Mouse (Mus musculus) CH12.LX (cell line): ENCODE measurements around the gene Olfr13. TPM values are rescaled to one million over a fixed set of nuclear protein-coding genes. Genes with fewer than 3 reads are reported as not detected.
"Not testable (repeated sequence)": the region's sequence is repeated elsewhere in the genome, so short reads cannot be mapped to it uniquely, and the experiment has no call there.

Experiments
- DNase-seq: peaks from one replicate; pipeline ENCODE4 v3.0.0-alpha.2; 2013; ENCODE audit errors: extremely low read depth
- H3K27ac ChIP-seq: 2 replicates; pipeline ENCODE4 v1.5.1; 2012; ENCODE audit warnings: low read depth, mild to moderate bottlenecking, control low read depth, moderate library complexity; ENCODE audit not compliant: insufficient read depth
- H3K27me3 ChIP-seq: replicated peaks from 2 replicates; pipeline ENCODE3; 2012; ENCODE audit warnings: inconsistent platforms
- H3K36me3 ChIP-seq, 2 experiments: replicated peaks in 1 of 2; 2 replicates each; pipeline versions ENCODE3 to v1.6.1; 2012; ENCODE audit warnings: inconsistent platforms in 1 of 2, low read length in 1 of 2, mild to moderate bottlenecking in 1 of 2, mixed read lengths in 1 of 2, moderate library complexity in 1 of 2; ENCODE audit not compliant: control insufficient read depth in 1 of 2, insufficient read depth in 1 of 2
- H3K4me1 ChIP-seq, 2 experiments: 2 replicates each; pipeline ENCODE4 v1.6.1; 2012; ENCODE audit warnings: inconsistent platforms in 1 of 2, moderate library complexity in 1 of 2; ENCODE audit not compliant: insufficient read depth in 2 of 2, control insufficient read depth in 1 of 2
- H3K4me2 ChIP-seq: 2 replicates; pipeline ENCODE4 v1.6.1; 2012; ENCODE audit warnings: low read depth, mild to moderate bottlenecking, control low read depth; ENCODE audit not compliant: poor library complexity, insufficient read depth, severe bottlenecking
- H3K4me3 ChIP-seq, 3 experiments: fragments of 150-350 bp in 1 of 3; sonication (generic) in 1 of 3; replicated peaks in 1 of 3; 2 replicates each; pipeline versions ENCODE3 to v1.5.1; 2011 to 2012; ENCODE audit warnings: low read depth in 2 of 3, low read length in 2 of 3, mild to moderate bottlenecking in 2 of 3, moderate library complexity in 2 of 3, control low read depth in 1 of 3, improper control_type of control experiment in 1 of 3, inconsistent platforms in 1 of 3, mixed read lengths in 1 of 3; ENCODE audit not compliant: poor library complexity in 1 of 3
- H3K79me2 ChIP-seq: replicated peaks from 2 replicates; pipeline ENCODE4 v1.6.1; 2012; ENCODE audit warnings: mild to moderate bottlenecking, moderate library complexity; ENCODE audit not compliant: control insufficient read depth, poor library complexity, insufficient read depth, severe bottlenecking; ENCODE audit errors: extremely low read depth
- H3K9ac ChIP-seq: 2 replicates; pipeline ENCODE4 v1.6.1; 2012; ENCODE audit warnings: low read depth, mild to moderate bottlenecking, control low read depth, moderate library complexity; ENCODE audit not compliant: insufficient read depth
- H3K9me3 ChIP-seq: replicated peaks from 2 replicates; pipeline ENCODE3; 2012; ENCODE audit warnings: low read length, inconsistent platforms, mixed read lengths
- CHD1 ChIP-seq: IDR thresholded peaks from 2 replicates; pipeline ENCODE4 v1.6.1; 2012; ENCODE audit warnings: low read depth, low read length, improper control_type of control experiment, inconsistent platforms
- ELF1 ChIP-seq: IDR thresholded peaks from 2 replicates; pipeline ENCODE4 v1.6.1; 2014; ENCODE audit warnings: low read depth, mild to moderate bottlenecking, inconsistent platforms, low read length, improper control_type of control experiment
- MXI1 ChIP-seq: IDR thresholded peaks from 2 replicates; pipeline ENCODE4 v1.6.1; 2011; ENCODE audit warnings: mild to moderate bottlenecking, low read depth, low read length, improper control_type of control experiment
- NRF1 ChIP-seq: IDR thresholded peaks from 2 replicates; pipeline ENCODE4 v1.6.1; 2014; ENCODE audit warnings: low read depth, mild to moderate bottlenecking, inconsistent platforms, low read length, improper control_type of control experiment, moderate library complexity
- USF1 ChIP-seq: IDR thresholded peaks from 2 replicates; pipeline ENCODE4 v1.6.1; 2014; ENCODE audit warnings: low read depth, mild to moderate bottlenecking, inconsistent platforms, low read length, improper control_type of control experiment
- ZC3H11A ChIP-seq: IDR thresholded peaks from 2 replicates; pipeline ENCODE4 v1.6.1; 2012; ENCODE audit warnings: low read depth, mild to moderate bottlenecking, inconsistent platforms, low read length, improper control_type of control experiment
- ZMIZ1 ChIP-seq: IDR thresholded peaks from 2 replicates; pipeline ENCODE4 v1.6.1; 2012; ENCODE audit warnings: low read depth, mild to moderate bottlenecking, inconsistent platforms, low read length, improper control_type of control experiment
- dilution Hi-C: fragments of 300-500 bp; cut with MboI; formaldehyde crosslinking; loops from 2 replicates; pipeline ENCODE4 v1.14.3; 2020; ENCODE audit warnings: low sequenced_read_pairs; ENCODE audit not compliant: extremely low pct_unique_long_range_greater_than_20kb, extremely low pct_ligation_motif_present
- in situ Hi-C: fragments of 300-500 bp; cut with MboI; formaldehyde crosslinking; loops from 3 replicates; pipeline ENCODE4 v1.14.3; 2019; ENCODE audit warnings: low sequenced_read_pairs, low pct_ligation_motif_present, low pct_unique_long_range_greater_than_20kb, mixed read lengths
- polyA plus RNA-seq: library from polyadenylated mRNA; unstranded; fragments of >175 nt; gene quantifications from 2 replicates; pipeline ENCODE4 v1.2.1, GENCODE M21; 2012; ENCODE audit warnings: low read depth; ENCODE audit not compliant: insufficient read length
- total RNA-seq, 2 experiments: library from RNA; depleted of rRNA; stranded (reverse); fragments of 300-350 nt in 1 of 2; fragments of >200 nt in 1 of 2; gene quantifications; 2 replicates each; pipeline ENCODE4 v1.2.3; 2012 to 2014

Gene Olfr13
- total RNA-seq (2012; rRNA removed): not detected in 2 replicates
- not detected in 2 replicates for total RNA-seq (2014; rRNA removed)
- not detected in 2 replicates for polyA plus RNA-seq

DNA sequence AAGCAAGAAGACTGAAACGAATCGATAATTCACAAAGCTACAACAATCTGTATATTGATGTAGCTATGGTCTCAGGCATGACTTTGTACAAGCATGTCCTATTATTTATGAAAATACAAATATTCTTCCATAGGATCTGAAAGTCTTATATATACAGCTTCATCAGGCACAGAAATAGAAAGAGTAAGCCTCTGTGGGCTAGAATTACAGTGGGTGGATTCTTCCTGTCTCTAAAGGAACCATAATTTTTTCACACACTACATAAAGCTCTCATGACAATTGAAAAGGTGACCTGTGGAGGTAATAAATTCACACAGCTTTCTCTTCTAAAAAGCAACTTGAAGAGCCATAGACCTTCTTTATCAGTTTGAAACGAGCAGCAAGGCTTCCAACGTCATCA is at the start of gene Olfr13:
Gene Olfr13, plus strand, starts transcription at position 301 of the 400 bp plus-strand sequence.
- dilution Hi-C loops (no loop called here), in situ Hi-C loops (no loop called here)
- no peak within 1 kb of the TSS for H3K27ac ChIP-seq
- no peak for TF ChIP-seq ZMIZ1
- no peak for TF ChIP-seq CHD1
- TF ChIP-seq ZC3H11A: no peak
- no peak for TF ChIP-seq ELF1
- DNase-seq: no peak
- no peaks in the 10 kb centered on the region for H3K9me3 ChIP-seq
- no peak within 1 kb of the TSS for H3K9ac ChIP-seq
- H3K4me2 ChIP-seq: no peak within 1 kb of the TSS
- H3K27me3 ChIP-seq: no peaks in the 10 kb centered on the region
- no peaks in the 10 kb centered on the region for H3K4me1 ChIP-seq
- no peaks in the 10 kb centered on the region for H3K36me3 ChIP-seq
- H3K4me3 ChIP-seq: no peak within 1 kb of the TSS
- no peaks in the 10 kb centered on the region for H3K79me2 ChIP-seq

DNA sequence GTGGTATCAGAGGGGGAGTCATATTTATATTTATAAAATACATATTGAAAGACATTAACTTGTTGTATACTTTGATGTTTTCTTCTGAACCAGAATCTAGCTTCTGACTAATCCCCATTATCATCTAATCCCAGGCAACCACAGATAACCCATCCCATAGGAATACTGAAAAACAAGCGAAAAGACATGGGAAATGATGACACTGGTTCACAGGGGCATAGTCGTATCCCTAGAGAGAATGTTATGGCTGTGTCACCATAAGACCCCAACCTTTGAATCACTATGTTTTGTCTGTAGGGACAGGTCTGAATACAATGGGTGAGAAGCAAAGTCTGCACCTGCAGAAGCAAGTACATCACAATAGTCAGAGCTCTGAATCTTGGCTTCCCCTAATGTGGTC is 25.7 kb upstream of the Olfr13 start, which contains the start of gene Olfr237-ps1:
Gene Olfr237-ps1, plus strand, starts transcription at position 301 of the 400 bp plus-strand sequence.
- H3K27me3 ChIP-seq, dilution Hi-C loops, H3K4me3 ChIP-seq, H3K36me3 ChIP-seq, in situ Hi-C loops, H3K79me2 ChIP-seq, H3K4me2 ChIP-seq, H3K27ac ChIP-seq, H3K9me3 ChIP-seq, DNase-seq, H3K4me1 ChIP-seq, H3K9ac ChIP-seq: not testable (repeated sequence)

DNA sequence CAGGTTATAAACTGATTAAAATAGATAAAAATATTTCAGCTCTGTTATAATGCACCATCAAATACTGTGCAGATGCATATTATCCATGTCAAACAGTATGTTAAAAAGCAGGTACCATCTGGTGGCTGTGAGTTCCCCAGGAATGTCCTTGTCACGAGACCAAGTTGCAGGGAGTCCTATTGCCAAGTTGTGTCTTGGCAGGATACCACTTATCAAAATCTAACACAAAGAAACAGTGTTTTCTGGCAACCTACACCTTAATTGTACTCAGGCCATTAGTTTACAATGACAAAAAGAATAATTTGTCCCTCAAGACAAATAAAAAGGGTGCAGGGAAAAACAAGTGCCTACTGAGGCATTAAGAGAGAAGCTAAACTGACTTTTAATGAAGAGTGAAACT is 12.4 kb upstream of the Olfr13 start:
- TF ChIP-seq USF1 (no peak), MXI1 (no peak), NRF1 (no peak)
- dilution Hi-C loops (no loop called here), in situ Hi-C loops (no loop called here)
- H3K27me3 ChIP-seq: no peaks in the 10 kb centered on the region
- H3K9ac ChIP-seq: no peak overlapping the region
- H3K36me3 ChIP-seq: no peaks in the 10 kb centered on the region
- H3K4me2 ChIP-seq: no peak overlapping the region
- no peak overlapping the region for H3K27ac ChIP-seq
- no peaks in the 10 kb centered on the region for H3K79me2 ChIP-seq
- no peaks in the 10 kb centered on the region for H3K4me1 ChIP-seq
- DNase-seq: no peak
- H3K9me3 ChIP-seq: no peaks in the 10 kb centered on the region
- H3K4me3 ChIP-seq: no peak overlapping the region
